In genomic region chr9:57074822-57075603, GRCm38 (mm10) we compare ENCODE assay signal across 7 mouse cellular contexts. TPM values are rescaled to one million over a fixed set of nuclear protein-coding genes. Genes with fewer than 3 reads are reported as not detected.
DNase-seq lines count a peak whose midpoint lies in the region; ATAC-seq lines count a peak whose summit lies in the region.

No protein-coding gene starts in this region.

- intact Hi-C loops in left cerebral cortex, postnatal 10 days (cut with DNase I) = loop anchor here (5.0 kb wide), 1 partner anchor 57 kb away; the partner anchor contains the start of gene Man2c1

- H3K27ac ChIP-seq in hindbrain, embryonic 15.5 days (replicated peaks) = peak overlapping the region; percentile 99
- peak overlapping the region; percentile 95 for H3K27ac ChIP-seq in midbrain, embryonic 10.5 days (replicated peaks)

- no peak for ATAC-seq in hindbrain, embryonic 15.5 days (ENCODE audit: low FRiP score, low read depth)

- no peaks in the 10 kb centered on the region for H3K27me3 ChIP-seq in hindbrain, embryonic 15.5 days
- H3K27me3 ChIP-seq in midbrain, embryonic 10.5 days (ENCODE audit: low read depth, poor library complexity, severe bottlenecking) = no peaks in the 10 kb centered on the region

- peak; percentile 90 for DNase-seq in adipocyte (ENCODE audit: low spot score)
- DNase-seq in cerebellum, postnatal 10 days = peak; percentile 80 to 83
- DNase-seq in frontal cortex, postnatal 10 days (ENCODE audit: low spot score in 2 of 2) = peak; percentile 59 to 64
- peak; percentile 52 to 87 for DNase-seq in left cerebral cortex, postnatal 10 days (ENCODE audit: extremely low spot score in 1 of 2, low spot score in 2 of 2)
- DNase-seq in midbrain, embryonic 10.5 days (ENCODE audit: low spot score) = peak; percentile 71
- peak; percentile 73 for DNase-seq in spleen, adult 12 weeks (ENCODE audit: low spot score)

- peak overlapping the region; percentile 43 for H3K9ac ChIP-seq in hindbrain, embryonic 15.5 days

- no peaks in the 10 kb centered on the region for H3K9me3 ChIP-seq in hindbrain, embryonic 15.5 days
- no peaks in the 10 kb centered on the region for H3K9me3 ChIP-seq in midbrain, embryonic 10.5 days (replicated peaks)

- peak overlapping the region; percentile 83 for H3K4me3 ChIP-seq in hindbrain, embryonic 15.5 days
- H3K4me3 ChIP-seq in midbrain, embryonic 10.5 days = peak overlapping the region; percentile 95

- peaks cover 43% of the 10 kb centered on the region for H3K4me1 ChIP-seq in hindbrain, embryonic 15.5 days (replicated peaks)
- H3K4me1 ChIP-seq in midbrain, embryonic 10.5 days = peaks cover 43% of the 10 kb centered on the region

- H3K36me3 ChIP-seq in hindbrain, embryonic 15.5 days = no peaks in the 10 kb centered on the region
- H3K36me3 ChIP-seq in midbrain, embryonic 10.5 days = peaks cover 7% of the 10 kb centered on the region; the same call in 1 of the 2 replicates

- peak overlapping the region; percentile 82 for H3K4me2 ChIP-seq in hindbrain, embryonic 15.5 days

- WGBS in hindbrain, embryonic 15.5 days = 7% methylated on average over 17 of the region's 17 CpGs
- whole genome bisulfite sequencing in midbrain, embryonic 10.5 days = 8% methylated on average over 17 of the region's 17 CpGs

RNA-seq across cellular contexts. Expression of gene Sin3a, which starts 3.2 kb away (rescaled TPM):
- 22.5 and 23.2 TPM in 2 replicates for polyA plus RNA-seq in hindbrain, embryonic 15.5 days (2015; fragmentation: Nextera tagmentation; extraction: Ambion mirVana)
- 10 to 100 TPM; 29.5 to 34.8 TPM for total RNA-seq in left cerebral cortex, postnatal 10 days (2021)
- 51.6 and 56.7 TPM in 2 replicates for polyA plus RNA-seq in midbrain, embryonic 10.5 days (2016; fragmentation: Nextera tagmentation; extraction: Ambion mirVana)

RNA-seq across cellular contexts. Expression of gene Man2c1, which starts 55.5 kb away (rescaled TPM):
- polyA plus RNA-seq in hindbrain, embryonic 15.5 days (2015; fragmentation: Nextera tagmentation; extraction: Ambion mirVana) = 94.9 and 108 TPM in 2 replicates
- 100 to 1,000 TPM; 140 to 148 TPM for total RNA-seq in left cerebral cortex, postnatal 10 days (2021)
- 61.1 and 69.7 TPM in 2 replicates for polyA plus RNA-seq in midbrain, embryonic 10.5 days (2016; fragmentation: Nextera tagmentation; extraction: Ambion mirVana)
